ENCODE assay signal across 8 mouse cellular contexts in the genomic region with DNA sequence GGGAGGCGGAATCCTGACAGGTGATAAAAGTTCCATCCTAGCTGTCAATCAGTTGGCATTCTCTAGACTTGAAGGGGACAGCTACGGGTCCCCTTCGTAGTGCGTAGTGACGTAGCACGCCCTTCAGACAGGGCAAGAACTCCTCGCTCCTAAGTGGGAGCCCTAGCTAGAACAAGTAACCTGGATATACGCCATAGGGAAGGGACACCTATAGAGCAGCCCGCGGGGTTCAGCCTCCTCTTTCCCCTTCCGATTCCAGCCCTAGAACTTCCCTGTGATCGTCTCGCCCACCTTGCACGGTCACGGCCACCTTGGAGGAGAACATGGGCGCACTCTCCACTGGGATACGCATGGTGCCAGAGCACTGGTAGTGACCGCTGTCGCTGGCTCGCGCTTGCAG. TPM values are rescaled to one million over a fixed set of nuclear protein-coding genes. Genes with fewer than 3 reads are reported as not detected.
DNase-seq lines count a peak whose midpoint lies in the region; ATAC-seq and TF ChIP-seq lines count a peak whose summit lies in the region.

No protein-coding gene starts in this region.

- H3K27ac ChIP-seq in lung, embryonic 15.5 days = no peak overlapping the region
- H3K27ac ChIP-seq in hindbrain, embryonic 11.5 days (ENCODE audit: low read depth, low read length) = no peak overlapping the region
- no peak overlapping the region for H3K27ac ChIP-seq in midbrain, embryonic 11.5 days (ENCODE audit: low read depth, low read length)

- no peak for TF ChIP-seq POLR2A in lung, adult 2 months (IDR thresholded peaks at IDR 0.05; ENCODE audit: borderline replicate concordance, extremely low read depth, low read depth, low read length)

- ATAC-seq in lung, embryonic 15.5 days (ENCODE audit: borderline replicate concordance, extremely low read depth, low FRiP score, low TSS enrichment) = peak; percentile 53; the same call in 1 of the 2 replicates
- ATAC-seq in hindbrain, embryonic 11.5 days (ENCODE audit: low FRiP score) = peak; percentile 71; the same call in 1 of the 2 replicates
- peak; percentile 76 for ATAC-seq in midbrain, embryonic 11.5 days (ENCODE audit: low FRiP score)

- H3K27me3 ChIP-seq in lung, embryonic 15.5 days = peaks cover 49% of the 10 kb centered on the region
- peaks cover 30% of the 10 kb centered on the region for H3K27me3 ChIP-seq in hindbrain, embryonic 11.5 days (ENCODE audit: control insufficient read depth, insufficient read depth, low read length)
- H3K27me3 ChIP-seq in midbrain, embryonic 11.5 days (ENCODE audit: control insufficient read depth, insufficient read depth, low read length) = peaks cover 34% of the 10 kb centered on the region

- no peaks in the 10 kb centered on the region for H3K36me3 ChIP-seq in lung, embryonic 15.5 days
- H3K36me3 ChIP-seq in hindbrain, embryonic 11.5 days (ENCODE audit: control insufficient read depth, insufficient read depth, low read length) = no peaks in the 10 kb centered on the region
- H3K36me3 ChIP-seq in midbrain, embryonic 11.5 days (ENCODE audit: control insufficient read depth, insufficient read depth, low read length) = no peaks in the 10 kb centered on the region

- peaks cover 13% of the 10 kb centered on the region for H3K4me1 ChIP-seq in lung, embryonic 15.5 days
- peaks cover 3% of the 10 kb centered on the region; the same call in 1 of the 2 replicates for H3K4me1 ChIP-seq in lung, adult 2 months (ENCODE audit: control insufficient read depth, insufficient read depth, low read length)
- 0 out of 2 replicates have a peak, but pooled peaks cover 6% of the 10 kb centered on the region for H3K4me1 ChIP-seq in hindbrain, embryonic 11.5 days (replicated peaks; ENCODE audit: control insufficient read depth, insufficient read depth, low read length)
- peaks cover 7% of the 10 kb centered on the region; the same call in 1 of the 2 replicates for H3K4me1 ChIP-seq in midbrain, embryonic 11.5 days (ENCODE audit: control insufficient read depth, insufficient read depth, low read length)

- peak overlapping the region; percentile 44 for H3K4me3 ChIP-seq in lung, embryonic 15.5 days
- H3K4me3 ChIP-seq in lung, adult 2 months (replicated peaks; ENCODE audit: extremely low read depth, low read depth, low read length) = no peak overlapping the region
- H3K4me3 ChIP-seq in hindbrain, embryonic 11.5 days (ENCODE audit: low read depth, low read length) = peak overlapping the region; percentile 58
- peak overlapping the region; percentile 46 for H3K4me3 ChIP-seq in midbrain, embryonic 11.5 days (ENCODE audit: low read depth, low read length)

- DNase-seq in lung, adult 2 months = no peak
- DNase-seq in cerebellum, postnatal 25 days = peak; percentile 44 to 47
- DNase-seq in hindbrain, embryonic 11.5 days (ENCODE audit: low spot score) = peak; percentile 51
- DNase-seq in midbrain, embryonic 11.5 days (ENCODE audit: low spot score, missing footprints) = peak; percentile 92
- DNase-seq in urinary bladder, adult 2 months (ENCODE audit: low spot score) = no peak
- DNase-seq in ovary, postnatal 14 days (ENCODE audit: low spot score) = no peak
- no peak for DNase-seq in spleen, adult 12 weeks (ENCODE audit: low spot score)

- WGBS in lung, embryonic 15.5 days = 4% methylated on average over 21 of the region's 21 CpGs
- WGBS in lung, adult 2 months = 7% methylated on average over 21 of the region's 21 CpGs
- whole genome bisulfite sequencing in hindbrain, embryonic 11.5 days = 5% methylated on average over 21 of the region's 21 CpGs
- 4% methylated on average over 21 of the region's 21 CpGs for WGBS in midbrain, embryonic 11.5 days

- peak overlapping the region; percentile 84 for H3K4me2 ChIP-seq in lung, embryonic 15.5 days
- H3K4me2 ChIP-seq in hindbrain, embryonic 11.5 days (replicated peaks; ENCODE audit: low read depth, low read length) = peak overlapping the region; percentile 96
- peak overlapping the region; percentile 82 for H3K4me2 ChIP-seq in midbrain, embryonic 11.5 days

- no peak overlapping the region for H3K9ac ChIP-seq in lung, embryonic 15.5 days
- H3K9ac ChIP-seq in hindbrain, embryonic 11.5 days (ENCODE audit: low read depth, low read length) = no peak overlapping the region
- peak overlapping the region; percentile 43 for H3K9ac ChIP-seq in midbrain, embryonic 11.5 days (ENCODE audit: low read length)

- H3K9me3 ChIP-seq in lung, embryonic 15.5 days = no peaks in the 10 kb centered on the region
- no peaks in the 10 kb centered on the region for H3K9me3 ChIP-seq in hindbrain, embryonic 11.5 days (ENCODE audit: control insufficient read depth, low read length)
- H3K9me3 ChIP-seq in midbrain, embryonic 11.5 days (ENCODE audit: control insufficient read depth, low read length) = no peaks in the 10 kb centered on the region

- no peak for TF ChIP-seq CTCF in lung, adult 2 months (IDR thresholded peaks at IDR 0.05; ENCODE audit: insufficient read depth, low read length)

RNA-seq across cellular contexts. Expression of a gene that starts 4.4 kb away (rescaled TPM):
- not detected in 2 replicates for polyA plus RNA-seq in lung, embryonic 15.5 days (2015; fragmentation: Nextera tagmentation; extraction: Ambion mirVana)
- 0.71 and 1.2 TPM in 2 replicates for polyA plus RNA-seq in lung, adult 2 months (2012; rRNA removed)
- polyA plus RNA-seq in hindbrain, embryonic 11.5 days (2014; fragmentation: Nextera tagmentation; extraction: Ambion mirVana) = not detected in 2 replicates
- polyA plus RNA-seq in midbrain, embryonic 11.5 days (2014; fragmentation: Nextera tagmentation; extraction: Ambion mirVana) = not detected in 2 replicates
- 0.07 and 0.23 TPM in 2 replicates for polyA plus RNA-seq in urinary bladder, adult 2 months (2012; rRNA removed)

RNA-seq across cellular contexts. Expression of a gene that starts 19.0 kb away (rescaled TPM):
- 0.14 TPM in 1 of 2 replicates, not detected in the other for polyA plus RNA-seq in lung, embryonic 15.5 days (2015; fragmentation: Nextera tagmentation; extraction: Ambion mirVana)
- polyA plus RNA-seq in lung, adult 2 months (2012; rRNA removed) = 8.0 and 8.7 TPM in 2 replicates
- not detected in 2 replicates for polyA plus RNA-seq in hindbrain, embryonic 11.5 days (2014; fragmentation: Nextera tagmentation; extraction: Ambion mirVana)
- not detected in 2 replicates for polyA plus RNA-seq in midbrain, embryonic 11.5 days (2014; fragmentation: Nextera tagmentation; extraction: Ambion mirVana)
- 0.50 and 0.78 TPM in 2 replicates for polyA plus RNA-seq in urinary bladder, adult 2 months (2012; rRNA removed)

RNA-seq across cellular contexts. Expression of a gene that starts 23.0 kb away (rescaled TPM):
- polyA plus RNA-seq in lung, embryonic 15.5 days (2015; fragmentation: Nextera tagmentation; extraction: Ambion mirVana) = 34.1 and 37.0 TPM in 2 replicates
- 17.3 and 18.8 TPM in 2 replicates for polyA plus RNA-seq in lung, adult 2 months (2012; rRNA removed)
- polyA plus RNA-seq in hindbrain, embryonic 11.5 days (2014; fragmentation: Nextera tagmentation; extraction: Ambion mirVana) = 33.2 and 36.6 TPM in 2 replicates
- polyA plus RNA-seq in midbrain, embryonic 11.5 days (2014; fragmentation: Nextera tagmentation; extraction: Ambion mirVana) = 28.9 and 31.1 TPM in 2 replicates
- polyA plus RNA-seq in urinary bladder, adult 2 months (2012; rRNA removed) = 25.4 and 29.1 TPM in 2 replicates

RNA-seq across cellular contexts. Expression of a gene that starts 23.5 kb away (rescaled TPM):
- polyA plus RNA-seq in lung, embryonic 15.5 days (2015; fragmentation: Nextera tagmentation; extraction: Ambion mirVana) = 0.20 and 0.79 TPM in 2 replicates
- 0.45 and 1.2 TPM in 2 replicates for polyA plus RNA-seq in lung, adult 2 months (2012; rRNA removed)
- polyA plus RNA-seq in hindbrain, embryonic 11.5 days (2014; fragmentation: Nextera tagmentation; extraction: Ambion mirVana) = not detected in 2 replicates
- 0.31 TPM in 1 of 2 replicates, not detected in the other for polyA plus RNA-seq in midbrain, embryonic 11.5 days (2014; fragmentation: Nextera tagmentation; extraction: Ambion mirVana)
- polyA plus RNA-seq in urinary bladder, adult 2 months (2012; rRNA removed) = 0.81 and 1.0 TPM in 2 replicates

RNA-seq across cellular contexts. Expression of a gene that starts 40.8 kb away (rescaled TPM):
- 9.1 and 10.1 TPM in 2 replicates for polyA plus RNA-seq in lung, embryonic 15.5 days (2015; fragmentation: Nextera tagmentation; extraction: Ambion mirVana)
- 13.2 and 18.8 TPM in 2 replicates for polyA plus RNA-seq in lung, adult 2 months (2012; rRNA removed)
- polyA plus RNA-seq in hindbrain, embryonic 11.5 days (2014; fragmentation: Nextera tagmentation; extraction: Ambion mirVana) = 10.2 TPM in 2 replicates
- 9.4 and 11.2 TPM in 2 replicates for polyA plus RNA-seq in midbrain, embryonic 11.5 days (2014; fragmentation: Nextera tagmentation; extraction: Ambion mirVana)
- polyA plus RNA-seq in urinary bladder, adult 2 months (2012; rRNA removed) = 12.6 and 14.3 TPM in 2 replicates

Comparison
In these comparisons a context has a peak if more than half of its experiments do, and no peak if none do; other contexts are left out.
1. DNase-seq: peak in cerebellum, postnatal 25 days (2 of 2), hindbrain, embryonic 11.5 days (single experiment) and midbrain, embryonic 11.5 days (single experiment); none in lung, adult 2 months (single experiment), urinary bladder, adult 2 months (single experiment), ovary, postnatal 14 days (single experiment) and spleen, adult 12 weeks (single experiment).
2. Peak in every context shown above with its lines, with median percentiles within 50 percentile points of each other: ATAC-seq and H3K4me2 ChIP-seq.